Comparison of ENCODE assay signal across 10 mouse cellular contexts in genomic region chr1:91180723-91181122, GRCm38 (mm10). TPM values are rescaled to one million over a fixed set of nuclear protein-coding genes. Genes with fewer than 3 reads are reported as not detected.
DNase-seq lines count a peak whose midpoint lies in the region; ATAC-seq and TF ChIP-seq lines count a peak whose summit lies in the region.
"Had no signal": no experiment of that assay in that cellular context is flagged by ENCODE, and none has a peak within 500 bp of the region (broad histone marks: within the 10 kb centered on the region; RNA-seq: fewer than 3 reads in every experiment).

No protein-coding gene starts in this region.

- 50% methylated on average over 6 of the region's 6 CpGs for WGBS in heart, embryonic 16.5 days
- WGBS in liver, embryonic 14.5 days (ENCODE audit: insufficient replicate concordance), result 45% methylated on average over 6 of the region's 6 CpGs

- peak overlapping the region; percentile 85 for H3K4me2 ChIP-seq in heart, embryonic 16.5 days (ENCODE audit: low read depth, low read length)
- H3K4me2 ChIP-seq in liver, embryonic 14.5 days (ENCODE audit: low read depth), result peak overlapping the region; percentile 53

- H3K27me3 ChIP-seq in heart, embryonic 16.5 days (ENCODE audit: control insufficient read depth, insufficient read depth, low read length), result no peaks in the 10 kb centered on the region
- H3K27me3 ChIP-seq in liver, embryonic 14.5 days (ENCODE audit: control insufficient read depth, insufficient read depth, low read length), result peaks cover 8% of the 10 kb centered on the region; the same call in 1 of the 2 replicates

- no peaks in the 10 kb centered on the region for H3K4me1 ChIP-seq in brown adipose tissue, adult 24 weeks (ENCODE audit: control insufficient read depth, insufficient read depth, insufficient read length, low read length)
- peaks cover 26% of the 10 kb centered on the region for H3K4me1 ChIP-seq in heart, embryonic 16.5 days (ENCODE audit: control insufficient read depth, insufficient read depth, low read length)
- peaks cover 0 to 3% of the 10 kb centered on the region in 2 experiments; a peak in 1 of 4 replicates for H3K4me1 ChIP-seq in liver, embryonic 14.5 days (replicated peaks; ENCODE audit: control insufficient read depth in 2 of 2, insufficient read depth in 2 of 2, low read length in 1 of 2)

- peak overlapping the region; percentile 97 for H3K27ac ChIP-seq in layer of hippocampus, adult 2 months
- no peak overlapping the region for H3K27ac ChIP-seq in brown adipose tissue, adult 24 weeks (replicated peaks; ENCODE audit: low read depth, low read length)
- H3K27ac ChIP-seq in heart, embryonic 16.5 days (ENCODE audit: low read length), result peak overlapping the region; percentile 78
- no peak overlapping the region for H3K27ac ChIP-seq in liver, embryonic 14.5 days

- peak overlapping the region; percentile 72 for H3K4me3 ChIP-seq in layer of hippocampus, adult 2 months
- H3K4me3 ChIP-seq in brown adipose tissue, adult 24 weeks (ENCODE audit: insufficient read depth, low read depth, low read length), result 0 out of 2 replicates have a peak overlapping the region, but pooled peaks have one; percentile 42
- peak overlapping the region; percentile 72 for H3K4me3 ChIP-seq in heart, embryonic 16.5 days (ENCODE audit: low read length)
- H3K4me3 ChIP-seq in liver, embryonic 14.5 days (ENCODE audit: insufficient read depth in 1 of 2, low read depth in 2 of 2, low read length in 2 of 2), result peak overlapping the region in 1 of 2 experiments; percentile 3; a peak in 1 of 4 replicates

- no peak for ATAC-seq in heart, embryonic 16.5 days (replicated peaks; ENCODE audit: extremely low read depth, insufficient read depth, low FRiP score)
- no peak for ATAC-seq in liver, embryonic 14.5 days (ENCODE audit: insufficient read depth)

- no peak for TF ChIP-seq EP300 in liver, embryonic 14.5 days (IDR thresholded peaks at IDR 0.05; ENCODE audit: low read depth)

- no peak for DNase-seq in layer of hippocampus, adult 2 months (ENCODE audit: low spot score in 2 of 2)
- no peak for DNase-seq in layer of hippocampus, adult 9-11 months
- no peak for DNase-seq in liver, embryonic 14.5 days (ENCODE audit: low read depth in 3 of 3, low spot score in 3 of 3)
- DNase-seq in cerebellum, adult 11 months, result no peak
- no peak for DNase-seq in left cerebral cortex, postnatal 10 days (ENCODE audit: extremely low spot score in 1 of 2, low spot score in 2 of 2)
- DNase-seq: adrenal gland, postnatal 25 days; gastrocnemius, postnatal 25 days had no signal

- peak overlapping the region; percentile 86 for H3K9ac ChIP-seq in heart, embryonic 16.5 days (ENCODE audit: low read length)
- no peak overlapping the region for H3K9ac ChIP-seq in liver, embryonic 14.5 days (replicated peaks)

- TF ChIP-seq CTCF in layer of hippocampus, adult 2 months (conservative IDR thresholded peaks at IDR 0.05), result no peak
- TF ChIP-seq CTCF in liver, embryonic 14.5 days (IDR thresholded peaks at IDR 0.05; ENCODE audit: low read depth), result no peak

- H3K9me3 ChIP-seq in heart, embryonic 16.5 days (replicated peaks; ENCODE audit: control insufficient read depth, low read length), result no peaks in the 10 kb centered on the region
- H3K9me3 ChIP-seq in liver, embryonic 14.5 days (ENCODE audit: control insufficient read depth, low read length), result no peaks in the 10 kb centered on the region

- no peaks in the 10 kb centered on the region; the same call in 1 of the 2 replicates for H3K36me3 ChIP-seq in heart, embryonic 16.5 days (ENCODE audit: control insufficient read depth, insufficient read depth)
- H3K36me3 ChIP-seq in liver, embryonic 14.5 days (replicated peaks; ENCODE audit: control insufficient read depth, insufficient read depth, low read depth), result no peaks in the 10 kb centered on the region

- intact Hi-C loops in left cerebral cortex, postnatal 10 days (cut with DNase I), result loop anchor here (2.0 kb wide), 1 partner anchor 30 kb away; no protein-coding TSS in a partner anchor

RNA-seq across cellular contexts. Expression of gene Ramp1, which starts 1.1 kb away (rescaled TPM):
- total RNA-seq in layer of hippocampus, adult 2 months (2021), result 10 to 100 TPM; 57.2 to 61.5 TPM
- polyA plus RNA-seq in brown adipose tissue, adult 24 weeks (2012; ENCODE audit: insufficient read depth, insufficient read length, missing spikeins), result 1.5 and 2.8 TPM in 2 replicates
- 59.3 and 61.0 TPM in 2 replicates for polyA plus RNA-seq in heart, embryonic 16.5 days (2015; fragmentation: Nextera tagmentation; extraction: Ambion mirVana)
- 2.4 and 2.5 TPM in 2 replicates for polyA plus RNA-seq in liver, embryonic 14.5 days (2012; rRNA removed)
- polyA plus RNA-seq in liver, embryonic 14.5 days (2014; fragmentation: Nextera tagmentation; extraction: Ambion mirVana), result 4.9 and 5.2 TPM in 2 replicates
- total RNA-seq in left cerebral cortex, postnatal 10 days (2021), result 10 to 100 TPM; 33.9 to 37.5 TPM

RNA-seq across cellular contexts. Expression of gene Rbm44, which starts 35.8 kb away (rescaled TPM):
- total RNA-seq in layer of hippocampus, adult 2 months (2021), result not detected
- polyA plus RNA-seq in brown adipose tissue, adult 24 weeks (2012; ENCODE audit: insufficient read depth, insufficient read length, missing spikeins), result not detected in 2 replicates
- 3.2 TPM in 2 replicates for polyA plus RNA-seq in heart, embryonic 16.5 days (2015; fragmentation: Nextera tagmentation; extraction: Ambion mirVana)
- 0.31 and 0.95 TPM in 2 replicates for polyA plus RNA-seq in liver, embryonic 14.5 days (2012; rRNA removed)
- polyA plus RNA-seq in liver, embryonic 14.5 days (2014; fragmentation: Nextera tagmentation; extraction: Ambion mirVana), result 0.94 and 1.4 TPM in 2 replicates
- total RNA-seq in left cerebral cortex, postnatal 10 days (2021), result under 1 TPM; 0.24 to 0.36 TPM
- total RNA-seq: gastrocnemius, postnatal 25 days; MEL had no signal

Comparison
In these comparisons a context has a peak if more than half of its experiments do, and no peak if none do; other contexts are left out.
1. H3K27ac ChIP-seq: peak in layer of hippocampus, adult 2 months (single experiment) and heart, embryonic 16.5 days (single experiment); none in brown adipose tissue, adult 24 weeks (single experiment) and liver, embryonic 14.5 days (single experiment).